Mouse (Mus musculus) heart, postnatal 0 days (tissue): ENCODE data around the gene Lrfn2.

Source experiments
- CTCF ChIP-seq: IDR thresholded peaks from 2 replicates; pipeline ENCODE4 v1.5.1; 2016; ENCODE audit warnings: antibody characterized with exemption, control low read depth, low read depth
- EP300 ChIP-seq: IDR thresholded peaks from 2 replicates; pipeline ENCODE4 v1.6.1; 2016; ENCODE audit warnings: antibody characterized with exemption, low read depth

GRCm38 (mm10) chr17:48975055-48975454, 42.9 kb downstream of the Lrfn2 start:
- TF ChIP-seq CTCF (no peak), EP300 (no peak)
